8 mouse cellular contexts compared by ENCODE assay signal in genomic region chrX:7657221-7657639, GRCm38 (mm10). TPM values are rescaled to one million over a fixed set of nuclear protein-coding genes. Genes with fewer than 3 reads are reported as not detected.
A peak's percentile ranks its signal among the peaks of the same experiment; 100 is the strongest.
DNase-seq lines count a peak whose midpoint lies in the region; ATAC-seq and TF ChIP-seq lines count a peak whose summit lies in the region.

Gene Prickle3 (plus strand): TSS chrX:7657260.

- intact Hi-C loops in left cerebral cortex, postnatal 4 days (cut with DNase I): no loop called here

- TF ChIP-seq EP300 in lung, postnatal 0 days (IDR thresholded peaks at IDR 0.05): no peak

- H3K9me3 ChIP-seq in embryonic facial prominence, embryonic 11.5 days (replicated peaks; ENCODE audit: control insufficient read depth, low read length): no peaks in the 10 kb centered on the region
- no peaks in the 10 kb centered on the region for H3K9me3 ChIP-seq in heart, embryonic 10.5 days
- no peaks in the 10 kb centered on the region for H3K9me3 ChIP-seq in lung, postnatal 0 days (ENCODE audit: low read length)

- no peak for TF ChIP-seq CTCF in lung, postnatal 0 days (IDR thresholded peaks at IDR 0.05)

- H3K4me3 ChIP-seq in embryonic facial prominence, embryonic 11.5 days (ENCODE audit: low read depth, low read length): peak within 1 kb of the TSS; percentile 34
- H3K4me3 ChIP-seq in heart, embryonic 10.5 days: peak within 1 kb of the TSS; percentile 68
- peak within 1 kb of the TSS; percentile 39 for H3K4me3 ChIP-seq in lung, postnatal 0 days (ENCODE audit: low read depth, low read length)

- no peaks in the 10 kb centered on the region for H3K27me3 ChIP-seq in embryonic facial prominence, embryonic 11.5 days (ENCODE audit: control insufficient read depth, insufficient read depth, low read length)
- no peaks in the 10 kb centered on the region for H3K27me3 ChIP-seq in heart, embryonic 10.5 days (ENCODE audit: insufficient read depth, poor library complexity, severe bottlenecking)
- H3K27me3 ChIP-seq in lung, postnatal 0 days (replicated peaks; ENCODE audit: insufficient read depth, low read length): no peaks in the 10 kb centered on the region

- no peak within 1 kb of the TSS for H3K27ac ChIP-seq in embryonic facial prominence, embryonic 11.5 days (replicated peaks; ENCODE audit: low read depth, low read length)
- H3K27ac ChIP-seq in heart, embryonic 10.5 days: peak within 1 kb of the TSS; percentile 86
- peak within 1 kb of the TSS; percentile 68 for H3K27ac ChIP-seq in lung, postnatal 0 days (ENCODE audit: low read length)

- H3K4me1 ChIP-seq in embryonic facial prominence, embryonic 11.5 days (ENCODE audit: control insufficient read depth, insufficient read depth, low read length): no peaks in the 10 kb centered on the region
- H3K4me1 ChIP-seq in heart, embryonic 10.5 days: peaks cover 12% of the 10 kb centered on the region; the same call in 1 of the 2 replicates
- H3K4me1 ChIP-seq in lung, postnatal 0 days (ENCODE audit: insufficient read depth, low read depth, low read length): no peaks in the 10 kb centered on the region

- ATAC-seq in embryonic facial prominence, embryonic 11.5 days (replicated peaks; ENCODE audit: insufficient number of reproducible peaks, low FRiP score, low TSS enrichment, low read depth): peak; percentile 74; the same call in 1 of the 2 replicates
- peak; percentile 77 for ATAC-seq in lung, postnatal 0 days

- WGBS in embryonic facial prominence, embryonic 11.5 days: 28% methylated on average over 26 of the region's 26 CpGs
- 19% methylated on average over 26 of the region's 26 CpGs for WGBS in heart, embryonic 10.5 days
- 22% methylated on average over 26 of the region's 26 CpGs for WGBS in lung, postnatal 0 days

- peak within 1 kb of the TSS; percentile 49 for H3K4me2 ChIP-seq in embryonic facial prominence, embryonic 11.5 days (ENCODE audit: low read depth, low read length)
- peak within 1 kb of the TSS; percentile 52 for H3K4me2 ChIP-seq in lung, postnatal 0 days (replicated peaks; ENCODE audit: low read depth, low read length)

- peak; percentile 43 for DNase-seq in left cerebral cortex, postnatal 4 days
- DNase-seq in left cerebral cortex, adult 11 months (ENCODE audit: low spot score): no peak
- no peak for DNase-seq in embryonic facial prominence, embryonic 11.5 days (ENCODE audit: low spot score)
- peak; percentile 85 for DNase-seq in heart, embryonic 10.5 days (ENCODE audit: low spot score)
- peak; percentile 57 to 67 for DNase-seq in kidney, adult 8-10 months
- DNase-seq in lung, postnatal 0 days (ENCODE audit: low spot score): peak; percentile 59
- peak; percentile 22 for DNase-seq in spleen, adult 12 weeks (ENCODE audit: low spot score)
- no peak for DNase-seq in right cerebral cortex, postnatal 36 days (ENCODE audit: low spot score in 2 of 2)

- H3K9ac ChIP-seq in embryonic facial prominence, embryonic 11.5 days (replicated peaks; ENCODE audit: low read length): peak within 1 kb of the TSS; percentile 46
- peak within 1 kb of the TSS; percentile 24 for H3K9ac ChIP-seq in lung, postnatal 0 days (replicated peaks; ENCODE audit: low read depth)

- H3K36me3 ChIP-seq in embryonic facial prominence, embryonic 11.5 days (replicated peaks; ENCODE audit: control insufficient read depth, insufficient read depth, low read depth, low read length): no peaks in the 10 kb centered on the region
- H3K36me3 ChIP-seq in heart, embryonic 10.5 days: no peaks in the 10 kb centered on the region
- no peaks in the 10 kb centered on the region for H3K36me3 ChIP-seq in lung, postnatal 0 days (ENCODE audit: insufficient read depth, low read length)

RNA-seq across cellular contexts. Expression of gene Prickle3, which starts in this region (rescaled TPM):
- total RNA-seq in left cerebral cortex, postnatal 4 days (2021): 1 to 10 TPM; 1.4 to 1.9 TPM
- polyA plus RNA-seq in embryonic facial prominence, embryonic 11.5 days (2014; fragmentation: Nextera tagmentation; extraction: Ambion mirVana): 2.6 and 2.9 TPM in 2 replicates
- polyA plus RNA-seq in heart, embryonic 10.5 days (2016; fragmentation: Nextera tagmentation; extraction: Ambion mirVana): 6.7 and 8.0 TPM in 2 replicates
- 6.5 and 6.9 TPM in 2 replicates for polyA plus RNA-seq in lung, postnatal 0 days (2015; fragmentation: Nextera tagmentation; extraction: Ambion mirVana)

Comparison
In these comparisons a context has a peak if more than half of its experiments do, and no peak if none do; other contexts are left out.
1. DNase-seq: peak in left cerebral cortex, postnatal 4 days (single experiment), heart, embryonic 10.5 days (single experiment), kidney, adult 8-10 months (2 of 2), lung, postnatal 0 days (single experiment) and spleen, adult 12 weeks (single experiment); none in left cerebral cortex, adult 11 months (single experiment), embryonic facial prominence, embryonic 11.5 days (single experiment) and right cerebral cortex, postnatal 36 days (0 of 2).
2. Peak in every context shown above with its lines, with median percentiles within 50 percentile points of each other: H3K4me3 ChIP-seq.